ENCODE assay signal across 9 mouse cellular contexts in genomic region chr1:187609853-187610230, GRCm38 (mm10). TPM values are rescaled to one million over a fixed set of nuclear protein-coding genes. Genes with fewer than 3 reads are reported as not detected.
DNase-seq lines count a peak whose midpoint lies in the region; ATAC-seq and TF ChIP-seq lines count a peak whose summit lies in the region.
"Had no signal": no experiment of that assay in that cellular context is flagged by ENCODE, and none has a peak within 500 bp of the region (broad histone marks: within the 10 kb centered on the region; RNA-seq: fewer than 3 reads in every experiment).

No protein-coding gene starts in this region.

- no peak for DNase-seq in lung, postnatal 36 days
- no peak for DNase-seq in liver, postnatal 0 days
- DNase-seq in T-cell, adult 2 months (ENCODE audit: low spot score) = no peak
- no peak for DNase-seq in urinary bladder, postnatal 4 days (ENCODE audit: low spot score in 2 of 2)
- no peak for DNase-seq in spleen, postnatal 14 days (ENCODE audit: low spot score in 2 of 2)

- peaks cover 38% of the 10 kb centered on the region for H3K4me1 ChIP-seq in lung, embryonic 15.5 days
- H3K4me1 ChIP-seq in forebrain, embryonic 15.5 days = peaks cover 54% of the 10 kb centered on the region
- H3K4me1 ChIP-seq in intestine, embryonic 16.5 days (ENCODE audit: control insufficient read depth, insufficient read depth, low read length) = peaks cover 10% of the 10 kb centered on the region
- peaks cover 3% of the 10 kb centered on the region for H3K4me1 ChIP-seq in liver, postnatal 0 days (ENCODE audit: insufficient read depth)

- peak overlapping the region; percentile 44 for H3K4me3 ChIP-seq in lung, embryonic 15.5 days
- H3K4me3 ChIP-seq in forebrain, embryonic 15.5 days = peak overlapping the region; percentile 35
- H3K4me3 ChIP-seq in intestine, embryonic 16.5 days (ENCODE audit: low read length) = peak overlapping the region; percentile 45
- peak overlapping the region; percentile 48 for H3K4me3 ChIP-seq in liver, postnatal 0 days (ENCODE audit: low read depth, low read length)

- H3K9me3 ChIP-seq in lung, embryonic 15.5 days = no peaks in the 10 kb centered on the region
- no peaks in the 10 kb centered on the region for H3K9me3 ChIP-seq in forebrain, embryonic 15.5 days
- H3K9me3 ChIP-seq in intestine, embryonic 16.5 days (ENCODE audit: control insufficient read depth, low read length) = no peaks in the 10 kb centered on the region
- H3K9me3 ChIP-seq in liver, postnatal 0 days (ENCODE audit: low read length) = no peaks in the 10 kb centered on the region

- TF ChIP-seq EP300 in liver, postnatal 0 days (IDR thresholded peaks at IDR 0.05; ENCODE audit: low read depth) = no peak

- H3K36me3 ChIP-seq in lung, embryonic 15.5 days = no peaks in the 10 kb centered on the region
- no peaks in the 10 kb centered on the region for H3K36me3 ChIP-seq in forebrain, embryonic 15.5 days
- H3K36me3 ChIP-seq in intestine, embryonic 16.5 days (ENCODE audit: control insufficient read depth, insufficient read depth, low read length) = no peaks in the 10 kb centered on the region
- H3K36me3 ChIP-seq in liver, postnatal 0 days (replicated peaks; ENCODE audit: insufficient read depth, low read length) = no peaks in the 10 kb centered on the region
- H3K36me3 ChIP-seq: G1E had no signal

- no peak for TF ChIP-seq CTCF in liver, postnatal 0 days (IDR thresholded peaks at IDR 0.05; ENCODE audit: low read depth)

- H3K4me2 ChIP-seq in lung, embryonic 15.5 days = peak overlapping the region; percentile 93
- peak overlapping the region; percentile 66 for H3K4me2 ChIP-seq in forebrain, embryonic 15.5 days (replicated peaks)
- H3K4me2 ChIP-seq in intestine, embryonic 16.5 days (ENCODE audit: low read depth, low read length) = peak overlapping the region; percentile 73
- peak overlapping the region; percentile 75 for H3K4me2 ChIP-seq in liver, postnatal 0 days (ENCODE audit: low read depth, low read length)

- H3K27me3 ChIP-seq in lung, embryonic 15.5 days = peaks cover 67% of the 10 kb centered on the region
- H3K27me3 ChIP-seq in forebrain, embryonic 15.5 days = peaks cover 68% of the 10 kb centered on the region
- peaks cover 36% of the 10 kb centered on the region for H3K27me3 ChIP-seq in intestine, embryonic 16.5 days (replicated peaks; ENCODE audit: control insufficient read depth, insufficient read depth, low read length)
- H3K27me3 ChIP-seq in liver, postnatal 0 days (ENCODE audit: insufficient read depth, low read length) = peaks cover 63% of the 10 kb centered on the region

- whole genome bisulfite sequencing in lung, embryonic 15.5 days = 5% methylated on average over 16 of the region's 16 CpGs
- WGBS in forebrain, embryonic 15.5 days = 3% methylated on average over 16 of the region's 16 CpGs
- WGBS in intestine, embryonic 16.5 days = 4% methylated on average over 16 of the region's 16 CpGs
- 2% methylated on average over 16 of the region's 16 CpGs for WGBS in liver, postnatal 0 days (ENCODE audit: insufficient replicate concordance)

- no peak overlapping the region for H3K27ac ChIP-seq in lung, embryonic 15.5 days
- no peak overlapping the region for H3K27ac ChIP-seq in forebrain, embryonic 15.5 days (replicated peaks)
- no peak overlapping the region for H3K27ac ChIP-seq in intestine, embryonic 16.5 days (ENCODE audit: low read length)
- no peak overlapping the region for H3K27ac ChIP-seq in liver, postnatal 0 days (ENCODE audit: low read depth)

- H3K9ac ChIP-seq in lung, embryonic 15.5 days = peak overlapping the region; percentile 27; the same call in 1 of the 2 replicates
- H3K9ac ChIP-seq in forebrain, embryonic 15.5 days (replicated peaks) = no peak overlapping the region
- peak overlapping the region; percentile 57 for H3K9ac ChIP-seq in intestine, embryonic 16.5 days (ENCODE audit: low read depth, low read length)
- H3K9ac ChIP-seq in liver, postnatal 0 days (replicated peaks) = no peak overlapping the region

- no peak for ATAC-seq in lung, embryonic 15.5 days (ENCODE audit: borderline replicate concordance, extremely low read depth, low FRiP score, low TSS enrichment)
- ATAC-seq in forebrain, embryonic 15.5 days (replicated peaks) = no peak
- peak; percentile 43; the same call in 1 of the 2 replicates for ATAC-seq in intestine, embryonic 16.5 days
- 0 out of 2 replicates have a peak, but pooled peaks have one; percentile 6 for ATAC-seq in liver, postnatal 0 days

RNA-seq across cellular contexts. Expression of gene Esrrg, which starts 1.3 kb away (rescaled TPM):
- polyA plus RNA-seq in lung, embryonic 15.5 days (2015; fragmentation: Nextera tagmentation; extraction: Ambion mirVana) = 0.98 and 2.1 TPM in 2 replicates
- polyA plus RNA-seq in forebrain, embryonic 15.5 days (2015; fragmentation: Nextera tagmentation; extraction: Ambion mirVana) = 8.6 and 9.9 TPM in 2 replicates
- polyA plus RNA-seq in intestine, embryonic 16.5 days (2015; fragmentation: Nextera tagmentation; extraction: Ambion mirVana) = 3.6 and 4.6 TPM in 2 replicates
- polyA plus RNA-seq in liver, postnatal 0 days (2015; fragmentation: Nextera tagmentation; extraction: Ambion mirVana) = 0.05 and 0.11 TPM in 2 replicates
- polyA plus RNA-seq: G1E had no signal

Comparison
In these comparisons a context has a peak if more than half of its experiments do, and no peak if none do; other contexts are left out.
1. ATAC-seq: peak in intestine, embryonic 16.5 days (single experiment) and liver, postnatal 0 days (single experiment); none in lung, embryonic 15.5 days (single experiment) and forebrain, embryonic 15.5 days (single experiment).
2. H3K9ac ChIP-seq: peak in lung, embryonic 15.5 days (single experiment) and intestine, embryonic 16.5 days (single experiment); none in forebrain, embryonic 15.5 days (single experiment) and liver, postnatal 0 days (single experiment).
3. Peak in every context shown above with its lines, with median percentiles within 50 percentile points of each other: H3K4me2 ChIP-seq and H3K4me3 ChIP-seq.